15 mouse cellular contexts compared by ENCODE assay signal in the genomic region with DNA sequence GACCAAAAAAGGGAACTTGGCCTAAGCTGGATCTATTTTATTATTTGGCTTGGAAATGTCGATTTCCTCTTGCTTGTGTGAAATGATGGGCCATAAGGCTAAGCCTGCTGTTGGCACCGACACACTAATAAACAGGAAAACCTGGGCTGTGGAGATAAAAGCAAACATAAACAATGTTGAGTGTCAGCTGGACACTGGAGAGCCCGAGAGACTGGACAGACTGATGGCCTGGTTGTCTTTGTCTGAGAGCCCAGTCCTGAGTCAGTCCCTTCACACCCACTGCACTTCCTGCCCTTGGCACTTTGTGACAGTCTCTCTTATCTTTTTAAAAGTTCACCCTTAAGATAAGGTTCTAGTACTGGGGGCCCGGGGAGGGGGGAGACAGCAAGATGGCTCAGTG. TPM values are rescaled to one million over a fixed set of nuclear protein-coding genes. Genes with fewer than 3 reads are reported as not detected.
DNase-seq lines count a peak whose midpoint lies in the region.
"Had no signal": no experiment of that assay in that cellular context is flagged by ENCODE, and none has a peak within 500 bp of the region (broad histone marks: within the 10 kb centered on the region; RNA-seq: fewer than 3 reads in every experiment).

No protein-coding gene starts in this region.

- peak; percentile 62 for DNase-seq in adrenal gland, adult 2 months
- no peak for DNase-seq in adrenal gland, postnatal 4 days (ENCODE audit: low spot score in 2 of 2)
- peak; percentile 20 for DNase-seq in kidney, adult 18-20 months
- no peak for DNase-seq in kidney, postnatal 4 days
- peak; percentile 27 for DNase-seq in MEL-GATA-1-ER (ENCODE audit: extremely low read depth, low read depth)
- peak; percentile 62 for DNase-seq in lung, postnatal 10 days
- no peak for DNase-seq in yolk sac, embryonic 10.5 days (ENCODE audit: low spot score)
- DNase-seq in spleen, adult 18-20 months = no peak
- DNase-seq: cerebellum, postnatal 14 days; left cerebral cortex, postnatal 4 days; thymus, postnatal 25 days had no signal

RNA-seq across cellular contexts. Expression of a gene that starts 16.4 kb away (rescaled TPM):
- total RNA-seq in adrenal gland, adult 2 months (2021) = 100 to 1,000 TPM; 134 to 162 TPM
- polyA plus RNA-seq in adrenal gland, adult 2 months (2012; rRNA removed) = 123 and 137 TPM in 2 replicates
- 10 to 100 TPM; 74.9 to 81.7 TPM for total RNA-seq in adrenal gland, postnatal 4 days (2021)

RNA-seq across cellular contexts. Expression of a gene that starts 16.7 kb away (rescaled TPM):
- 1 to 10 TPM; 2.5 to 3.5 TPM for total RNA-seq in adrenal gland, adult 2 months (2021)
- 4.1 and 4.4 TPM in 2 replicates for polyA plus RNA-seq in adrenal gland, adult 2 months (2012; rRNA removed)
- total RNA-seq in adrenal gland, postnatal 4 days (2021) = 1 to 10 TPM; 1.3 to 2.0 TPM
- polyA plus RNA-seq: embryonic facial prominence, embryonic 10.5 days; erythroblast, embryonic 14.5 days; large intestine, adult 2 months had no signal

RNA-seq across cellular contexts. Expression of a gene that starts 36.5 kb away (rescaled TPM):
- 100 to 1,000 TPM in 1 of 2 experiments, 10 to 100 TPM in 1; 99.3 to 152 TPM for total RNA-seq in adrenal gland, adult 2 months (2021)
- polyA plus RNA-seq in adrenal gland, adult 2 months (2012; rRNA removed) = 10.2 and 13.6 TPM in 2 replicates
- total RNA-seq in adrenal gland, postnatal 4 days (2021) = 100 to 1,000 TPM; 101 to 113 TPM

RNA-seq across cellular contexts. Expression of a gene that starts 54.8 kb away (rescaled TPM):
- total RNA-seq in adrenal gland, adult 2 months (2021) = 1 to 10 TPM; 3.0 to 8.6 TPM
- 3.9 and 13.9 TPM in 2 replicates for polyA plus RNA-seq in adrenal gland, adult 2 months (2012; rRNA removed)
- total RNA-seq in adrenal gland, postnatal 4 days (2021) = 10 to 100 TPM in 1 of 2 experiments, 1 to 10 TPM in 1; 8.0 to 11.5 TPM
- total RNA-seq: gastrocnemius, adult 8-10 months had no signal
- polyA plus RNA-seq: erythroblast, embryonic 14.5 days had no signal

Comparison
In these comparisons a context has a peak if more than half of its experiments do, and no peak if none do; other contexts are left out.
1. DNase-seq: peak in adrenal gland, adult 2 months (single experiment), kidney, adult 18-20 months (single experiment), MEL-GATA-1-ER (single experiment) and lung, postnatal 10 days (single experiment); none in adrenal gland, postnatal 4 days (0 of 2), kidney, postnatal 4 days (0 of 2), yolk sac, embryonic 10.5 days (single experiment) and spleen, adult 18-20 months (0 of 2).